Mouse (Mus musculus) liver, embryonic 13.5 days (tissue): ENCODE measurements around the gene Grk5. TPM values are rescaled to one million over a fixed set of nuclear protein-coding genes. Genes with fewer than 3 reads are reported as not detected.
A peak's percentile ranks its signal among the peaks of the same experiment; 100 is the strongest.
"Not testable (repeated sequence)": the region's sequence is repeated elsewhere in the genome, so short reads cannot be mapped to it uniquely, and the experiment has no call there.

Source experiments
- ATAC-seq: fragments of 200-750 bp; cut with Nextera tagmentation; 2 replicates; pipeline ENCODE4 v1.8.0; 2017; ENCODE audit warnings: low read depth, mild to moderate bottlenecking, moderate number of reproducible peaks, moderate library complexity
- DNase-seq: peaks from one replicate; pipeline ENCODE4 v3.0.0; 2022
- H3K27ac ChIP-seq: fragments of 300-500 bp; sonication (generic); 2 replicates; pipeline ENCODE4 v1.5.1; 2015; ENCODE audit warnings: moderate library complexity, mild to moderate bottlenecking, inconsistent platforms
- H3K27me3 ChIP-seq: fragments of 300-500 bp; sonication (generic); 2 replicates; pipeline ENCODE4 v1.6.1; 2015; ENCODE audit warnings: mild to moderate bottlenecking, inconsistent platforms
- H3K36me3 ChIP-seq: fragments of 300-500 bp; sonication (generic); 2 replicates; pipeline ENCODE4 v1.6.1; 2015; ENCODE audit warnings: mild to moderate bottlenecking, inconsistent platforms
- H3K4me1 ChIP-seq: fragments of 300-500 bp; sonication (generic); replicated peaks from 2 replicates; pipeline ENCODE4 v1.6.1; 2015; ENCODE audit warnings: inconsistent platforms
- H3K4me2 ChIP-seq: fragments of 300-500 bp; sonication (generic); 2 replicates; pipeline ENCODE4 v1.6.1; 2015; ENCODE audit warnings: inconsistent platforms, mild to moderate bottlenecking, moderate library complexity
- H3K4me3 ChIP-seq: fragments of 300-500 bp; sonication (generic); replicated peaks from 2 replicates; pipeline ENCODE4 v1.5.1; 2015; ENCODE audit warnings: mild to moderate bottlenecking, inconsistent platforms
- H3K9ac ChIP-seq: fragments of 300-500 bp; sonication (generic); 2 replicates; pipeline ENCODE4 v1.6.1; 2015; ENCODE audit warnings: mild to moderate bottlenecking, inconsistent platforms
- H3K9me3 ChIP-seq: fragments of 300-500 bp; sonication (generic); replicated peaks from 2 replicates; pipeline ENCODE4 v1.6.1; 2016; ENCODE audit warnings: inconsistent platforms
- WGBS: fragments of 180-500 bp; shearing (Covaris S2); methylation state at CpG from one replicate; pipeline ENCODE4 v1.1.7; 2015; ENCODE audit not compliant: insufficient replicate concordance; 5-methylcytosine and 5-hydroxymethylcytosine counted together
- polyA plus RNA-seq: library from polyadenylated mRNA; unstranded; fragments of >200 nt; fragmentation: Nextera tagmentation; extraction: Ambion mirVana; gene quantifications from 2 replicates; pipeline ENCODE4 v1.2.1, GENCODE M21; 2015

Grk5 gene
- 0.47 and 0.96 TPM in 2 replicates for polyA plus RNA-seq

- peak; percentile 90 for DNase-seq
- peaks cover 48% of the 10 kb centered on the region for H3K4me1 ChIP-seq
- ATAC-seq: peak; percentile 98
- no peaks in the 10 kb centered on the region for H3K9me3 ChIP-seq
- peak within 1 kb of the TSS; percentile 99 for H3K9ac ChIP-seq
- WGBS: under 1% methylated on average over 51 of the region's 55 CpGs
- H3K36me3 ChIP-seq: no peaks in the 10 kb centered on the region
- peak within 1 kb of the TSS; percentile 89 for H3K4me3 ChIP-seq
- peak within 1 kb of the TSS; percentile 99 for H3K4me2 ChIP-seq
- H3K27ac ChIP-seq: peak within 1 kb of the TSS; percentile 96
- H3K27me3 ChIP-seq: peaks cover 8% of the 10 kb centered on the region; the same call in 1 of the 2 replicates
Observed at GRCm38 (mm10) chr19:60889714-60890315, at the start of gene Grk5. Gene Grk5, plus strand, starts transcription at chr19:60889749.

- H3K4me3 ChIP-seq: no peak overlapping the region
- ATAC-seq: peak; percentile 88
- peaks cover 27% of the 10 kb centered on the region for H3K36me3 ChIP-seq
- peak overlapping the region; percentile 65 for H3K27ac ChIP-seq
- H3K9me3 ChIP-seq: no peaks in the 10 kb centered on the region
- DNase-seq: peak; percentile 35
- no peaks in the 10 kb centered on the region for H3K27me3 ChIP-seq
- peak overlapping the region; percentile 10 for H3K9ac ChIP-seq
- peaks cover 27% of the 10 kb centered on the region for H3K4me1 ChIP-seq
- H3K4me2 ChIP-seq: peak overlapping the region; percentile 35
Observed at GRCm38 (mm10) chr19:60843324-60843723, 46.2 kb upstream of the Grk5 start.

GRCm38 (mm10) chr19:60845731-60846130, 43.8 kb upstream of the Grk5 start:
- no peak for DNase-seq
- no peaks in the 10 kb centered on the region for H3K9me3 ChIP-seq
- H3K27ac ChIP-seq: no peak overlapping the region
- no peak overlapping the region for H3K9ac ChIP-seq
- H3K36me3 ChIP-seq: peaks cover 15% of the 10 kb centered on the region
- no peak overlapping the region for H3K4me3 ChIP-seq
- no peaks in the 10 kb centered on the region for H3K27me3 ChIP-seq
- peaks cover 27% of the 10 kb centered on the region for H3K4me1 ChIP-seq
- ATAC-seq: no peak
- H3K4me2 ChIP-seq: no peak overlapping the region

GRCm38 (mm10) chr19:60860868-60861700, 28.5 kb upstream of the Grk5 start, which contains the start of gene Sfxn4:
Gene Sfxn4, minus strand, starts transcription at chr19:60861479.
- H3K9ac ChIP-seq: peak within 1 kb of the TSS; percentile 71
- peaks cover 31% of the 10 kb centered on the region for H3K36me3 ChIP-seq
- peak within 1 kb of the TSS; percentile 61 for H3K4me3 ChIP-seq
- peak; percentile 91 for DNase-seq
- peak within 1 kb of the TSS; percentile 77 for H3K27ac ChIP-seq
- no peaks in the 10 kb centered on the region for H3K27me3 ChIP-seq
- ATAC-seq: peak; percentile 99
- peaks cover 27% of the 10 kb centered on the region for H3K4me1 ChIP-seq
- no peaks in the 10 kb centered on the region for H3K9me3 ChIP-seq
- 3% methylated on average over 30 of the region's 30 CpGs for WGBS
- peak within 1 kb of the TSS; percentile 79 for H3K4me2 ChIP-seq

- Histone ChIP-seq H3K4me1 (peaks cover 43% of the 10 kb centered on the region), H3K36me3 (peaks cover 77% of the 10 kb centered on the region)
- H3K4me2 ChIP-seq, H3K9me3 ChIP-seq, ATAC-seq, H3K27ac ChIP-seq, H3K4me3 ChIP-seq, H3K9ac ChIP-seq, DNase-seq, H3K27me3 ChIP-seq: not testable (repeated sequence)
- WGBS: 90% methylated on average over 4 of the region's 4 CpGs
Observed at GRCm38 (mm10) chr19:60866169-60866568, 23.4 kb upstream of the Grk5 start.

- no peak for ATAC-seq
- Histone ChIP-seq H3K4me1 (peaks cover 51% of the 10 kb centered on the region), H3K27me3 (no peaks in the 10 kb centered on the region), H3K4me3 (peak overlapping the region; percentile 93), H3K4me2 (peak overlapping the region; percentile 74), H3K9ac (peak overlapping the region; percentile 97; the same call in 1 of the 2 replicates), H3K9me3 (no peaks in the 10 kb centered on the region), H3K27ac (peak overlapping the region; percentile 4; the same call in 1 of the 2 replicates), H3K36me3 (peaks cover 59% of the 10 kb centered on the region)
- no peak for DNase-seq
- 81% methylated on average over 1 of the region's 1 CpGs for WGBS
Observed at GRCm38 (mm10) chr19:60870489-60870888, 19.1 kb upstream of the Grk5 start.

GRCm38 (mm10) chr19:60871366-60871765, 18.2 kb upstream of the Grk5 start:
- H3K4me1 ChIP-seq: peaks cover 51% of the 10 kb centered on the region
- H3K27ac ChIP-seq: peak overlapping the region; percentile 94
- no peaks in the 10 kb centered on the region for H3K9me3 ChIP-seq
- H3K9ac ChIP-seq: peak overlapping the region; percentile 97
- 74% methylated on average over 5 of the region's 5 CpGs for WGBS
- peak overlapping the region; percentile 74 for H3K4me2 ChIP-seq
- peaks cover 53% of the 10 kb centered on the region for H3K36me3 ChIP-seq
- peak overlapping the region; percentile 93 for H3K4me3 ChIP-seq
- ATAC-seq (no peak), DNase-seq (no peak)
- no peaks in the 10 kb centered on the region for H3K27me3 ChIP-seq

- Histone ChIP-seq H3K27me3 (no peaks in the 10 kb centered on the region), H3K4me3 (peak overlapping the region; percentile 93), H3K4me1 (peaks cover 51% of the 10 kb centered on the region), H3K36me3 (peaks cover 44% of the 10 kb centered on the region), H3K27ac (peak overlapping the region; percentile 94), H3K9ac (peak overlapping the region; percentile 97), H3K4me2 (peak overlapping the region; percentile 74), H3K9me3 (no peaks in the 10 kb centered on the region)
- ATAC-seq (peak; percentile 76), DNase-seq (peak; percentile 56)
- 10% methylated on average over 1 of the region's 1 CpGs for WGBS
Observed at GRCm38 (mm10) chr19:60872272-60872671, 17.3 kb upstream of the Grk5 start.

- Histone ChIP-seq H3K4me1 (peaks cover 48% of the 10 kb centered on the region), H3K9me3 (no peaks in the 10 kb centered on the region), H3K4me2 (peak overlapping the region; percentile 74), H3K27ac (peak overlapping the region; percentile 94), H3K9ac (peak overlapping the region; percentile 97), H3K4me3 (peak overlapping the region; percentile 93), H3K27me3 (no peaks in the 10 kb centered on the region), H3K36me3 (peaks cover 34% of the 10 kb centered on the region)
- DNase-seq: peak; percentile 42
- ATAC-seq: 0 out of 2 replicates have a peak, but pooled peaks have one; percentile 14
- WGBS: 2% methylated on average over 4 of the region's 4 CpGs
Observed at GRCm38 (mm10) chr19:60873501-60873900, 16.0 kb upstream of the Grk5 start.

- Histone ChIP-seq H3K9me3 (no peaks in the 10 kb centered on the region), H3K4me3 (peak within 1 kb of the TSS; percentile 93), H3K4me1 (peaks cover 47% of the 10 kb centered on the region), H3K27ac (peak within 1 kb of the TSS; percentile 94), H3K36me3 (peaks cover 27% of the 10 kb centered on the region), H3K27me3 (no peaks in the 10 kb centered on the region), H3K9ac (peak within 1 kb of the TSS; percentile 97), H3K4me2 (peak within 1 kb of the TSS; percentile 74)
- DNase-seq: peak; percentile 99
- peak; percentile 92 for ATAC-seq
- under 1% methylated on average over 28 of the region's 28 CpGs for WGBS
Observed at GRCm38 (mm10) chr19:60874064-60874694, 15.4 kb upstream of the Grk5 start, which contains the start of gene Prdx3. Gene Prdx3, minus strand, starts transcription at chr19:60874556.

GRCm38 (mm10) chr19:60883129-60883528, 6.4 kb upstream of the Grk5 start:
- Histone ChIP-seq H3K4me3 (no peak overlapping the region), H3K9ac (no peak overlapping the region), H3K4me2 (no peak overlapping the region), H3K27me3 (no peaks in the 10 kb centered on the region), H3K36me3 (no peaks in the 10 kb centered on the region), H3K9me3 (no peaks in the 10 kb centered on the region), H3K4me1 (peaks cover 24% of the 10 kb centered on the region), H3K27ac (no peak overlapping the region)
- no peak for ATAC-seq
- DNase-seq: no peak
- 30% methylated on average over 3 of the region's 3 CpGs for WGBS
